Mouse (Mus musculus) left cerebral cortex, adult 8-10 months (tissue): ENCODE data around the gene Lrr1. TPM values are rescaled to one million over a fixed set of nuclear protein-coding genes. Genes with fewer than 3 reads are reported as not detected.

Experiments used
- microRNA-seq, 2 experiments: library from miRNA; unstranded; fragments of <30 nt; microRNA quantifications; one replicate each; pipeline ENCODE4 v1.2.0; 2022
- total RNA-seq, 4 experiments: library from RNA; stranded (reverse); gene quantifications; 2 replicates each; pipeline ENCODE4 v1.2.4; 2022

Lrr1 gene
- total RNA-seq, 4 experiments from 2014 or later, result not detected

Small RNA genes within 50 kb of the gene (microRNA-seq; reads per million reads assigned to microRNA genes)
- gene Gm47287 (0 reads per million in 2 experiments), gene Gm47295 (3.4 to 7.1 reads per million in 2 experiments)

Other genes with a start within 250 kb of the Lrr1 start
- gene Rps29, start 9.6 kb upstream of the Lrr1 start, total RNA-seq, result 1,000 to 10,000 TPM; 1,202 to 1,440 (median 1,306) TPM
- gene Rpl36al, start 15.3 kb downstream of the Lrr1 start, total RNA-seq, result 100 to 1,000 TPM; 175 to 204 (median 181) TPM
- gene Mgat2, start 15.3 kb downstream of the Lrr1 start, total RNA-seq, result 10 to 100 TPM; 27.6 to 29.7 (median 28.7) TPM
- gene Gm49383, start 28.3 kb downstream of the Lrr1 start, total RNA-seq, result 1 to 10 TPM; 4.7 to 5.8 (median 5.3) TPM
- gene Dnaaf2, start 29.6 kb downstream of the Lrr1 start, total RNA-seq, result 1 to 10 TPM; 1.3 to 1.7 (median 1.5) TPM
- 1 to 10 TPM; 2.9 to 5.0 (median 4.1) TPM for gene Gm49384, start 35.5 kb downstream of the Lrr1 start, total RNA-seq
- gene Pole2, start 59.4 kb downstream of the Lrr1 start, total RNA-seq, result under 1 TPM; 0.18 to 0.63 (median 0.32) TPM
- gene Klhdc1, start 72.4 kb downstream of the Lrr1 start, total RNA-seq, result 10 to 100 TPM; 21.8 to 23.6 (median 22.9) TPM
- 100 to 1,000 TPM; 126 to 141 (median 133) TPM for gene Klhdc2, start 127.9 kb downstream of the Lrr1 start, total RNA-seq
- 10 to 100 TPM; 43.7 to 46.5 (median 45.8) TPM for gene Nemf, start 188.4 kb downstream of the Lrr1 start, total RNA-seq
- 10 to 100 TPM; 53.1 to 59.5 (median 56.7) TPM for gene Arf6, start 203.3 kb downstream of the Lrr1 start, total RNA-seq
- 1 to 10 TPM in 1 of 4 experiments, under 1 TPM in 1, not detected in 2; 0.87 to 1.6 TPM for gene Gm9887, start 203.6 kb downstream of the Lrr1 start, total RNA-seq